Mouse (Mus musculus) ES-E14 (cell line): Measurements from ENCODE around the gene Fgfr1op2.

ENCODE experiments used
- CHD2 ChIP-seq: IDR thresholded peaks from 2 replicates; pipeline ENCODE4 v1.6.1; 2014; ENCODE audit warnings: mild to moderate bottlenecking, low read depth, low read length, inconsistent platforms
- HCFC1 ChIP-seq: IDR thresholded peaks from 2 replicates; pipeline ENCODE4 v1.6.1; 2012; ENCODE audit warnings: low read length, inconsistent platforms, borderline replicate concordance; ENCODE audit not compliant: insufficient read depth
- MAFK ChIP-seq: IDR thresholded peaks from 2 replicates; pipeline ENCODE4 v1.6.1; 2014; ENCODE audit warnings: mild to moderate bottlenecking, low read depth, low read length, inconsistent platforms; ENCODE audit not compliant: insufficient read depth
- ZC3H11A ChIP-seq: IDR thresholded peaks from 2 replicates; pipeline ENCODE4 v1.6.1; 2012; ENCODE audit warnings: low read depth, mild to moderate bottlenecking, inconsistent platforms, low read length, borderline replicate concordance
- ZNF384 ChIP-seq: IDR thresholded peaks from 2 replicates; pipeline ENCODE4 v1.6.1; 2012; ENCODE audit warnings: low read depth, low read length, inconsistent platforms

GRCm38 (mm10) chr6:146633629-146634014, 56.6 kb downstream of the Fgfr1op2 start:
- TF ChIP-seq ZNF384 (no peak), ZC3H11A (no peak), CHD2 (no peak), MAFK (no peak), HCFC1 (no peak)
